Mouse (Mus musculus) adrenal gland, postnatal 25 days (tissue): ENCODE measurements at regions not wholly inside any gene's neighbourhood (a gene's known extent, or its start where the extent isn't known, plus 50 kb on each side); places are given as distances from the start of the nearest gene placed in this dataset.

ENCODE experiments used
- DNase-seq: peaks from one replicate; pipeline ENCODE4 v3.0.0; 2021; ENCODE audit warnings: mixed read lengths

DNA sequence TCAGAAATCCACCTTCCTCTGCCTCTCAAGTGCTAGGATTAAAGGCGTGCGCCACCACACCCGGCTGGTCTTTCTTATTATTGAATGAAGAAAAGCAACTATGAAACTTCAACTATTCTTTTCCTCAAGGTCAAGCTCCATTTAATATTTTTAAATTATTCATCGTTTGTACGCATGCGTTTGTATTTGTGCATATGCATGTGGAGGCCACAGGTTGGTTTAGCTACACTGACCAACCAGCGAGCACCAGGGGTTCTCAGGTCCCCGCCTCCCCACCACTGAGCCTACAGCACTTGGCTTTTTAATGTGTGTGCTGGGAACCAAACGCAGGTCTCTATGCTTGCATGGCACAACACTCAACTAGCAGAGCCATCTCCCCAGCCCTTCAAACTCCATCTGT is 51.0 kb upstream of the Tmem252 start:
- DNase-seq = no peak

DNA sequence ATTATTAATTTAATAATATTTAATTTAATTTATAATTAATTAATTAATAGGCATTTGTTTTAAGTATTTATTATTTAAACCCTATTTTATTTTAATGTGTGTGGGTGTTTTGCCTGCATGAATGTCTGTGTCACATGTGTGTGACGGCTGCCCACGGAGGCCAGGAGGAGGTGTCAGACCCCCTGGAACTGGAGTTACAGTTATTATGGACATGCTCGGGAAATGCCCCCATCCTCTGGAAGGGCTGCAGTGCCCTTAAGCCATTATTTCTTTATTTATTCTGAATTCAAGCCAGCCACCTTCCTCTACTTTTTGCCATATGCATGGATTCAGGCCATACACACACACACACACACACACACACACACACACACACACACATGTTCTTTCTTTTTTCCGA is 51.5 kb upstream of the Tmem252 start:
- DNase-seq = no peak

DNA sequence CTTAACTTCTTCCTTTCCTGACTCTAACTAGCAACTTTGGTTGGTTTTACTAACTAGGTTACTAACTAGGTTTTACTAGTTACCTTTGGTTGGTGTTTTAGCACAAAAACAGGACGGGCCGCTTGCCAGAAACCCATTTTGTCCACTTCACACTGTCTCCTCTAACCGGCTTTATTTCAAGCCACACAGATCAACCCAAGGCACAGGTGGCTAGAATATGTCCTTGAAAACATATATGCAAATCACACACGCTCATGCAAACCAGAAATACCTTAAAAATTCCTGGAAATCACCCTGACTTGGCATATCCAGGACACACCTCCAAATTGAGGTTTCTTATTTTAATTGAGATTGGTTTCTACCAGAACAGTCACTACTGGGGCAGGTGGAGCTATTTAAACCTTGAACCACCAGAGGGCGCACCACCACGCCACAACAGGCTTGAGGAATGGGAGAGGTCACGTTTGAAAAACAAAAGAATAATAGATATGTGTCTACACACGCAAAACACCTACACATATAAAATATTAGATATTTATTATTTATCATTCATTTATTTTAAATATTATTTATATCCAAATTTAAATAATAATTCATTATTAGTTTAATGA is 52.1 kb upstream of the Tmem252 start:
- DNase-seq = peak; percentile 81

DNA sequence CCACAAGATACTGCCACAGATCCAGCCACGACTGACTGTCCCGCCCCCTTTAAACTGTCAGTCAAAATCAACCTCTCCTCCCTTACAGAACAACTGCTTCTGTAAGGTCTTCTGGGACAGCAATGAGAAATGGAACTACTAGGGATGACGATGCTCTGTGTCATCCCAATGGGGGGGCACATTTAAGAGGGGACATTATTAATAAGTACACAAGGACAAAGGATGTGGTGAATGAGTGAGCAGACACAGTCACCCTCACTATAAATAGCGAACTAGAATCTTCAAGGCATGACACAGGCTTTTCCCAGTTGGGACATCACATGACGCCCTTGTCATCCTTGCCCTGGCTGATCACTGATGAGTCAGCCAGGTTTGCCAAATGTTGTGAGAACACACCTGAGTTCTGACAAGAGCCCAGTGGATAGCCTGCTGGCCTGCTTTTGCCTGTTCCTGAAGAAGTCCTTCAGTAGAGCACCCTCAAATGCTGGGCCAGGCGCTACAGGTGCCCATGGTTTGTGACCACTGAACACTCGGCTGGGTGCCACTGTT is 58.0 kb upstream of the Tmem252 start:
- peak; percentile 13 for DNase-seq

DNA sequence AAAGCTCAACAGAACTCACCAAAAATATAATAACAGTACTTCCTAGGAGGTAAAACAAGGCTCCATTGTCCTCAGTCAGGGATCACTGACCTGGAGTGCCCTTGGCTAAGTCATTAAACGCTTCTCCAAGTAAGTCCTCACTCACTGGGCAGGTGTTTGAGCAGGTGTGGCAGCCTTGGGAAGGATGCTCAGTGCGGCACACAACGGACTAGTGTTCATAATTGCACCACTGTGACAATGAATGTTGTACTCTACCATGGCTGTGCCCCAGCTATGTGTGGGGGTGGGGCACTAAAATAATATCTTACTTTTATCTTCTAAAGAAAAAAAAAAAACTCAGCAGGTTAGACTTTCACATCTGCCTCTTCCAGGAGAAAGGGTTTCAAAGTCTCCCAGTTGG is 52.2 kb upstream of the Pip5k1b start:
- no peak for DNase-seq

DNA sequence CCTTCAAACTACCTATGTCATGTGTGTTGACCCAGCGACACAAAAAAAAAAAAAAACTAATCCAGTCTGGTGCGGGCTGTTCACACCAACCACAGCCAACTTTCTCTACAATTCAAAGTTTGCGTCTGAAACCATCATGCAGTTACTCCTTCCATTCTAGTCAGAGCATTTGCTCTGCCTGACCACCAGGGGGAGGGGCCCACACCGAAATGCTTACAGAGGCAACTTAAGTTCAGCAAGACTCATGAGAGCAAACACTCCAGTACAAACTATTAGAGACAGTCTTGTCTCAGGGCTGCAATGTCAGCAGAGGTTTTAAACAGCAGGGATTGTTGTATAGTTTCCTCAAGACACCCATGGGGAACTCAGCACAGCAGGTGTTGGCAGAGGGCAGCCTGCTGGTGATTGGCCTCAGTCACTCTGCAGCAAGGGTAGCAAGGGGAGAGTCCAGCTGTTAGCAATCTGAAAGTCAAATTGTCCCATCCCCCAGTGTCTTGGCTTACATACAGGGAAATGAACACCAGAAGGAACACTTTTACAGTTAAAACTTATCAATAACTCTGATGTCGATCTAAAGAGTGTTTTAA is 50.8 kb upstream of the Pip5k1b start:
- DNase-seq = peak; percentile 12
